ENCODE assay signal across 18 mouse cellular contexts in genomic region chr1:90014446-90014845, GRCm38 (mm10). TPM values are rescaled to one million over a fixed set of nuclear protein-coding genes. Genes with fewer than 3 reads are reported as not detected.
DNase-seq lines count a peak whose midpoint lies in the region; ATAC-seq lines count a peak whose summit lies in the region.
"Had no signal": no experiment of that assay in that cellular context is flagged by ENCODE, and none has a peak within 500 bp of the region (broad histone marks: within the 10 kb centered on the region; RNA-seq: fewer than 3 reads in every experiment).

TSS of gene Asb18 (minus strand) at chr1:90014666.

- peak within 1 kb of the TSS; percentile 12; the same call in 1 of the 2 replicates for H3K4me3 ChIP-seq in heart, embryonic 10.5 days
- no peak within 1 kb of the TSS for H3K4me3 ChIP-seq in forebrain, embryonic 16.5 days (replicated peaks; ENCODE audit: low read length)
- H3K4me3 ChIP-seq: embryonic facial prominence, embryonic 12.5 days; limb, embryonic 10.5 days; liver, embryonic 12.5 days; lung, embryonic 15.5 days; midbrain, embryonic 15.5 days had no signal

- H3K27me3 ChIP-seq in heart, embryonic 10.5 days (ENCODE audit: insufficient read depth, poor library complexity, severe bottlenecking), result no peaks in the 10 kb centered on the region
- H3K27me3 ChIP-seq in forebrain, embryonic 16.5 days (replicated peaks; ENCODE audit: control insufficient read depth, insufficient read depth, low read length), result no peaks in the 10 kb centered on the region; the same call in 1 of the 2 replicates
- H3K27me3 ChIP-seq: embryonic facial prominence, embryonic 12.5 days; liver, embryonic 12.5 days; lung, embryonic 15.5 days; midbrain, embryonic 15.5 days had no signal

- 40% methylated on average over 5 of the region's 5 CpGs for WGBS in heart, embryonic 10.5 days
- 85% methylated on average over 5 of the region's 5 CpGs for WGBS in forebrain, embryonic 16.5 days

- intact Hi-C loops in heart, postnatal 25 days (cut with DNase I), result no loop called here

- H3K9me3 ChIP-seq in heart, embryonic 10.5 days, result peaks cover 6% of the 10 kb centered on the region; the same call in 1 of the 2 replicates
- no peaks in the 10 kb centered on the region for H3K9me3 ChIP-seq in forebrain, embryonic 16.5 days (ENCODE audit: control insufficient read depth, low read length)
- H3K9me3 ChIP-seq: embryonic facial prominence, embryonic 12.5 days; limb, embryonic 10.5 days; liver, embryonic 12.5 days; lung, embryonic 15.5 days; midbrain, embryonic 15.5 days had no signal

- no peak within 1 kb of the TSS for H3K9ac ChIP-seq in forebrain, embryonic 16.5 days (replicated peaks; ENCODE audit: low read depth, low read length)
- H3K9ac ChIP-seq: embryonic facial prominence, embryonic 12.5 days; hindbrain, embryonic 14.5 days; liver, embryonic 12.5 days; lung, embryonic 15.5 days; midbrain, embryonic 15.5 days had no signal

- H3K4me1 ChIP-seq in heart, embryonic 10.5 days, result peaks cover 12% of the 10 kb centered on the region; the same call in 1 of the 2 replicates
- H3K4me1 ChIP-seq in forebrain, embryonic 16.5 days (replicated peaks; ENCODE audit: control insufficient read depth, insufficient read depth, low read length), result peaks cover 3% of the 10 kb centered on the region; the same call in 1 of the 2 replicates
- H3K4me1 ChIP-seq: embryonic facial prominence, embryonic 12.5 days; limb, embryonic 10.5 days; liver, embryonic 12.5 days; lung, embryonic 15.5 days; midbrain, embryonic 15.5 days had no signal

- peak within 1 kb of the TSS; percentile 79 for H3K27ac ChIP-seq in heart, embryonic 10.5 days
- H3K27ac ChIP-seq in forebrain, embryonic 16.5 days (ENCODE audit: low read length), result no peak within 1 kb of the TSS
- H3K27ac ChIP-seq: embryonic facial prominence, embryonic 12.5 days; hindbrain, embryonic 14.5 days; limb, embryonic 10.5 days; liver, embryonic 12.5 days; lung, embryonic 15.5 days; midbrain, embryonic 15.5 days had no signal

- ATAC-seq in forebrain, embryonic 16.5 days, result no peak
- ATAC-seq: activated CD4-positive, CD25-positive, alpha-beta regulatory T cell, adult 4 months; liver, embryonic 12.5 days; midbrain, embryonic 15.5 days had no signal

- peak; percentile 52 for DNase-seq in gastrocnemius, adult 18-20 months (ENCODE audit: low spot score)
- no peak for DNase-seq in gastrocnemius, postnatal 4 days (ENCODE audit: low spot score in 2 of 2)
- DNase-seq in cerebellum, postnatal 10 days, result peak; percentile 32 to 55
- DNase-seq in heart, embryonic 10.5 days (ENCODE audit: low spot score), result no peak
- DNase-seq in heart, postnatal 25 days (ENCODE audit: low spot score), result no peak
- no peak for DNase-seq in kidney, postnatal 10 days
- DNase-seq in c-Kit-positive CD71-positive TER-119-positive erythroid progenitor cells, embryonic 14.5 days (ENCODE audit: low spot score), result no peak
- DNase-seq: kidney, adult 18-20 months had no signal

- H3K4me2 ChIP-seq in forebrain, embryonic 16.5 days (ENCODE audit: low read length), result no peak within 1 kb of the TSS
- H3K4me2 ChIP-seq: embryonic facial prominence, embryonic 12.5 days; hindbrain, embryonic 14.5 days; liver, embryonic 12.5 days; lung, embryonic 15.5 days; midbrain, embryonic 15.5 days had no signal

- H3K36me3 ChIP-seq in heart, embryonic 10.5 days, result no peaks in the 10 kb centered on the region
- no peaks in the 10 kb centered on the region for H3K36me3 ChIP-seq in forebrain, embryonic 16.5 days (ENCODE audit: control insufficient read depth, insufficient read depth)
- H3K36me3 ChIP-seq: embryonic facial prominence, embryonic 12.5 days; limb, embryonic 10.5 days; liver, embryonic 12.5 days; lung, embryonic 15.5 days; midbrain, embryonic 15.5 days had no signal

RNA-seq across cellular contexts. Expression of gene Asb18, which starts in this region (rescaled TPM):
- 10 to 100 TPM; 30.5 to 36.9 TPM for total RNA-seq in gastrocnemius, adult 18-20 months (2021)
- 10 to 100 TPM in 1 of 2 experiments, 1 to 10 TPM in 1; 8.6 to 10.7 TPM for total RNA-seq in gastrocnemius, postnatal 4 days (2021)
- polyA plus RNA-seq in heart, embryonic 10.5 days (2016; fragmentation: Nextera tagmentation; extraction: Ambion mirVana), result 0.63 and 0.93 TPM in 2 replicates
- 10 to 100 TPM; 16.9 to 18.1 TPM for total RNA-seq in heart, postnatal 25 days (2021)
- 0.14 and 0.33 TPM in 2 replicates for polyA plus RNA-seq in forebrain, embryonic 16.5 days (2015; fragmentation: Nextera tagmentation; extraction: Ambion mirVana)
- total RNA-seq: common myeloid progenitor, adult 5-6 weeks; megakaryocyte, adult 5-6 weeks had no signal
- polyA plus RNA-seq: activated CD4-positive, CD25-positive, alpha-beta regulatory T cell, adult 4 months; limb, embryonic 10.5 days; liver, embryonic 12.5 days had no signal

Comparison
In these comparisons a context has a peak if more than half of its experiments do, and no peak if none do; other contexts are left out.
1. DNase-seq: peak in gastrocnemius, adult 18-20 months (single experiment) and cerebellum, postnatal 10 days (2 of 2); none in gastrocnemius, postnatal 4 days (0 of 2), heart, embryonic 10.5 days (single experiment), heart, postnatal 25 days (single experiment), kidney, postnatal 10 days (single experiment) and c-Kit-positive CD71-positive TER-119-positive erythroid progenitor cells, embryonic 14.5 days (single experiment).